Comparison of ENCODE assay signal across 8 mouse cellular contexts in the genomic region with DNA sequence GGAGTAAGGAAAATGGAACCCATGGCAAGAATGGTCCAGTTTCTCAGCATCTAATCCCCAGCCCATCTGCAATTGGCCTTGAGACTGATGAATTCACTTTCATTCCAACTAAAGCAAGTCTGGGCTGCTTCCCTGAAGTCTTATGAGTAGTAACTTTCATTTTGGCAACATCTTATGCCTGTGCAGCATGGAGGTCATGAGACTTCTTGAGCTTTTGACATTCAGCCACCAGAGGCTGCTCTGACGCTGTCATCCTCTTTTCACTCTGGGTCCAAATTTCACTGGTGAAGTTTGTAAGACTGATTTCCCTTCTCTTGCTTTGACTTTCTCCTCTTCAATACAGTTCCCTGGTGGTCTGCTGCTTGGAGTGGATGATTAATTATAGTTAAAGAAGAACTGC.
A peak's percentile ranks its signal among the peaks of the same experiment; 100 is the strongest.
DNase-seq lines count a peak whose midpoint lies in the region; ATAC-seq and TF ChIP-seq lines count a peak whose summit lies in the region.

No protein-coding gene starts in this region.

- H3K4me1 ChIP-seq in heart, embryonic 11.5 days (ENCODE audit: control insufficient read depth, insufficient read depth, low read length) = no peaks in the 10 kb centered on the region
- no peaks in the 10 kb centered on the region for H3K4me1 ChIP-seq in lung, embryonic 14.5 days (ENCODE audit: insufficient read depth)

- no peaks in the 10 kb centered on the region for H3K36me3 ChIP-seq in heart, embryonic 11.5 days (ENCODE audit: control insufficient read depth, insufficient read depth, low read length)
- no peaks in the 10 kb centered on the region for H3K36me3 ChIP-seq in lung, embryonic 14.5 days (ENCODE audit: insufficient read depth)

- peak; percentile 55 for TF ChIP-seq CTCF in lung, embryonic 14.5 days (IDR thresholded peaks at IDR 0.05; ENCODE audit: low read depth)

- peak; percentile 73 for DNase-seq in heart, adult 8-10 months (ENCODE audit: low spot score)
- DNase-seq in CD4-positive, CD25-positive, alpha-beta regulatory T cell, adult 2 months (ENCODE audit: low read depth, low spot score) = peak; percentile 61
- DNase-seq in gastrocnemius, adult 18-20 months (ENCODE audit: low spot score) = peak; percentile 74
- peak; percentile 67 for DNase-seq in lung, embryonic 14.5 days
- DNase-seq in thymus, postnatal 4 days = peak; percentile 47
- DNase-seq in cerebellum, adult 8-10 months = no peak
- no peak for DNase-seq in urinary bladder, postnatal 4 days (ENCODE audit: low spot score in 2 of 2)

- WGBS in heart, embryonic 11.5 days (ENCODE audit: insufficient replicate concordance) = 54% methylated on average over 1 of the region's 1 CpGs
- WGBS in lung, embryonic 14.5 days = 32% methylated on average over 1 of the region's 1 CpGs

- no peak for ATAC-seq in heart, embryonic 11.5 days (replicated peaks; ENCODE audit: insufficient number of reproducible peaks, low FRiP score, low TSS enrichment)
- peak; percentile 52; the same call in 1 of the 2 replicates for ATAC-seq in lung, embryonic 14.5 days (ENCODE audit: insufficient read depth)

- no peak overlapping the region for H3K9ac ChIP-seq in heart, embryonic 11.5 days (ENCODE audit: low read depth, low read length)
- no peak overlapping the region for H3K9ac ChIP-seq in lung, embryonic 14.5 days

- H3K4me3 ChIP-seq in heart, embryonic 11.5 days (ENCODE audit: low read depth, low read length) = no peak overlapping the region
- H3K4me3 ChIP-seq in lung, embryonic 14.5 days (ENCODE audit: low read depth, low read length) = no peak overlapping the region

- no peak overlapping the region for H3K4me2 ChIP-seq in heart, embryonic 11.5 days
- no peak overlapping the region for H3K4me2 ChIP-seq in lung, embryonic 14.5 days

- no peak overlapping the region for H3K27ac ChIP-seq in heart, embryonic 11.5 days (ENCODE audit: low read depth, low read length)
- no peak overlapping the region for H3K27ac ChIP-seq in lung, embryonic 14.5 days (ENCODE audit: low read depth)

- H3K9me3 ChIP-seq in heart, embryonic 11.5 days (replicated peaks; ENCODE audit: control insufficient read depth, low read length) = no peaks in the 10 kb centered on the region
- no peaks in the 10 kb centered on the region for H3K9me3 ChIP-seq in lung, embryonic 14.5 days (ENCODE audit: low read depth, low read length)

- H3K27me3 ChIP-seq in heart, embryonic 11.5 days (ENCODE audit: control insufficient read depth, insufficient read depth, low read length) = no peaks in the 10 kb centered on the region
- no peaks in the 10 kb centered on the region for H3K27me3 ChIP-seq in lung, embryonic 14.5 days (ENCODE audit: insufficient read depth, low read length)

Comparison
In these comparisons a context has a peak if more than half of its experiments do, and no peak if none do; other contexts are left out.
1. DNase-seq: peak in heart, adult 8-10 months (single experiment), CD4-positive, CD25-positive, alpha-beta regulatory T cell, adult 2 months (single experiment), gastrocnemius, adult 18-20 months (single experiment), lung, embryonic 14.5 days (single experiment) and thymus, postnatal 4 days (single experiment); none in cerebellum, adult 8-10 months (single experiment) and urinary bladder, postnatal 4 days (0 of 2).